ENCODE assay signal across 42 mouse cellular contexts in the genomic region with DNA sequence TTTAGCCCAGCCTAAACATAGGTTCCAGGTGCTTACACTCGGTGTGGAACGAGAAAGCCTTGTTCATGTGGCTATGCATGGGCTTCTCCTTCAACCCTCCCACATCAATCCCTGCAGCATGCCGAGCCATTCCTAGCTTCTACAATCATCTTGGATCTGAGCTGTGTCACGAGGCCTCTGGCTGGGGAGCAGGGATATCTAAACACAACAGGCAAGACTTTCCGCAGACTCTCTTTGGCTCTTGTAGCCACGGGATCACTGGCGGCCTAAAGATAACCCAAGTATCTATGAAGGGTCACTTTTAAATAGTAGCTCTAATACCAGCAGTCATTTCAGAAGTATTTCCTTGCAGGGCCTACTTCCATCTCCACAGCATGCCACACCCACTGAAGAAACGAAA. TPM values are rescaled to one million over a fixed set of nuclear protein-coding genes. Genes with fewer than 3 reads are reported as not detected.
DNase-seq lines count a peak whose midpoint lies in the region; ATAC-seq lines count a peak whose summit lies in the region.
"Had no signal": no experiment of that assay in that cellular context is flagged by ENCODE, and none has a peak within 500 bp of the region (broad histone marks: within the 10 kb centered on the region; RNA-seq: fewer than 3 reads in every experiment).

No protein-coding gene starts in this region.

- peak overlapping the region; percentile 79; the same call in 1 of the 2 replicates for H3K27ac ChIP-seq in heart, embryonic 10.5 days
- peak overlapping the region; percentile 62 to 78 for H3K27ac ChIP-seq in heart, embryonic 14.5 days (replicated peaks in 1 of 2; ENCODE audit: control insufficient read depth in 1 of 2, insufficient read depth in 1 of 2, low read depth in 2 of 2, low read length in 2 of 2)
- peak overlapping the region; percentile 42; the same call in 1 of the 2 replicates for H3K27ac ChIP-seq in stomach, embryonic 16.5 days (ENCODE audit: low read length)
- H3K27ac ChIP-seq in hindbrain, embryonic 12.5 days, result no peak overlapping the region
- H3K27ac ChIP-seq: hindbrain, embryonic 14.5 days; liver, embryonic 12.5 days; macrophage; neural tube, embryonic 15.5 days had no signal

- WGBS in heart, embryonic 10.5 days, result 30% methylated on average over 8 of the region's 8 CpGs
- 12% methylated on average over 8 of the region's 8 CpGs for WGBS in heart, embryonic 14.5 days
- 77% methylated on average over 8 of the region's 8 CpGs for WGBS in stomach, embryonic 16.5 days
- WGBS in hindbrain, embryonic 12.5 days, result 93% methylated on average over 8 of the region's 8 CpGs

- H3K4me1 ChIP-seq in heart, embryonic 10.5 days, result peaks cover 64% of the 10 kb centered on the region
- H3K4me1 ChIP-seq in heart, embryonic 14.5 days (ENCODE audit: control insufficient read depth in 2 of 2, insufficient read depth in 2 of 2, low read length in 2 of 2), result peaks cover 48 to 65% of the 10 kb centered on the region in 2 experiments
- H3K4me1 ChIP-seq in stomach, embryonic 16.5 days (ENCODE audit: control insufficient read depth, insufficient read depth, low read length), result peaks cover 43% of the 10 kb centered on the region
- H3K4me1 ChIP-seq in hindbrain, embryonic 12.5 days, result peaks cover 15% of the 10 kb centered on the region

- H3K4me3 ChIP-seq in heart, embryonic 10.5 days, result no peak overlapping the region
- H3K4me3 ChIP-seq in heart, embryonic 14.5 days (ENCODE audit: control insufficient read depth in 1 of 2, insufficient read depth in 1 of 2, low read depth in 1 of 2, low read length in 2 of 2), result no peak overlapping the region
- H3K4me3 ChIP-seq in stomach, embryonic 16.5 days (replicated peaks; ENCODE audit: low read length), result no peak overlapping the region
- H3K4me3 ChIP-seq in hindbrain, embryonic 12.5 days, result no peak overlapping the region
- H3K4me3 ChIP-seq: erythroblast, embryonic 14.5 days; liver, embryonic 12.5 days; neural tube, embryonic 15.5 days had no signal

- H3K36me3 ChIP-seq in heart, embryonic 10.5 days, result no peaks in the 10 kb centered on the region
- H3K36me3 ChIP-seq in heart, embryonic 14.5 days (ENCODE audit: control insufficient read depth, insufficient read depth, low read length), result 0 out of 2 replicates have a peak, but pooled peaks cover 1% of the 10 kb centered on the region
- H3K36me3 ChIP-seq in stomach, embryonic 16.5 days (ENCODE audit: control insufficient read depth, insufficient read depth, low read length), result no peaks in the 10 kb centered on the region
- H3K36me3 ChIP-seq in hindbrain, embryonic 12.5 days, result no peaks in the 10 kb centered on the region
- H3K36me3 ChIP-seq: liver, embryonic 12.5 days; neural tube, embryonic 15.5 days had no signal

- no peaks in the 10 kb centered on the region for H3K27me3 ChIP-seq in heart, embryonic 10.5 days (ENCODE audit: insufficient read depth, poor library complexity, severe bottlenecking)
- H3K27me3 ChIP-seq in heart, embryonic 14.5 days (ENCODE audit: control insufficient read depth, insufficient read depth, low read length), result no peaks in the 10 kb centered on the region
- no peaks in the 10 kb centered on the region for H3K27me3 ChIP-seq in stomach, embryonic 16.5 days (ENCODE audit: control insufficient read depth, insufficient read depth, low read length)
- no peaks in the 10 kb centered on the region for H3K27me3 ChIP-seq in hindbrain, embryonic 12.5 days
- H3K27me3 ChIP-seq: CH12.LX; liver, embryonic 12.5 days; neural tube, embryonic 15.5 days had no signal

- H3K9ac ChIP-seq in heart, embryonic 14.5 days (ENCODE audit: low read length), result no peak overlapping the region
- H3K9ac ChIP-seq in stomach, embryonic 16.5 days (ENCODE audit: low read length), result no peak overlapping the region
- no peak overlapping the region for H3K9ac ChIP-seq in hindbrain, embryonic 12.5 days
- H3K9ac ChIP-seq: hindbrain, embryonic 14.5 days; liver, embryonic 12.5 days; liver, postnatal 0 days; neural tube, embryonic 15.5 days had no signal

- ATAC-seq in heart, embryonic 14.5 days (ENCODE audit: insufficient number of reproducible peaks, insufficient read depth, low FRiP score, low read depth), result peak; percentile 44; the same call in 1 of the 2 replicates
- no peak for ATAC-seq in stomach, embryonic 16.5 days (ENCODE audit: insufficient read depth, low FRiP score)
- no peak for ATAC-seq in hindbrain, embryonic 12.5 days (ENCODE audit: low FRiP score)
- ATAC-seq: activated CD4-positive, CD25-positive, alpha-beta regulatory T cell, adult 4 months; forebrain, embryonic 16.5 days; liver, embryonic 12.5 days; liver, postnatal 0 days had no signal

- no peaks in the 10 kb centered on the region for H3K9me3 ChIP-seq in heart, embryonic 10.5 days
- H3K9me3 ChIP-seq in heart, embryonic 14.5 days (ENCODE audit: control insufficient read depth, low read length), result no peaks in the 10 kb centered on the region
- no peaks in the 10 kb centered on the region for H3K9me3 ChIP-seq in stomach, embryonic 16.5 days (replicated peaks; ENCODE audit: control insufficient read depth, low read length)
- H3K9me3 ChIP-seq in hindbrain, embryonic 12.5 days (replicated peaks), result no peaks in the 10 kb centered on the region
- H3K9me3 ChIP-seq: liver, embryonic 12.5 days; neural tube, embryonic 15.5 days had no signal

- DNase-seq in gastrocnemius, adult 18-20 months (ENCODE audit: low spot score), result peak; percentile 56
- DNase-seq in gastrocnemius, postnatal 4 days (ENCODE audit: low spot score in 2 of 2), result no peak
- no peak for DNase-seq in heart, embryonic 10.5 days (ENCODE audit: low spot score)
- DNase-seq in heart, adult 8-10 months (ENCODE audit: low spot score), result no peak
- no peak for DNase-seq in kidney, postnatal 25 days
- DNase-seq: adrenal gland, adult 8-10 months; cerebellum, postnatal 14 days; gastrocnemius, postnatal 14 days; kidney, adult 9 months; kidney, postnatal 10 days; left cerebral cortex, postnatal 4 days; liver, postnatal 0 days; midbrain, embryonic 14.5 days; retina, postnatal 1 day; right cerebral cortex, postnatal 14 days; spleen, adult 18-20 months; thymus, adult 2 months; thymus, postnatal 36 days had no signal

- peak overlapping the region; percentile 42 for H3K4me2 ChIP-seq in heart, embryonic 14.5 days (ENCODE audit: low read length)
- H3K4me2 ChIP-seq in stomach, embryonic 16.5 days (ENCODE audit: low read depth, low read length), result no peak overlapping the region
- no peak overlapping the region for H3K4me2 ChIP-seq in hindbrain, embryonic 12.5 days (replicated peaks)
- H3K4me2 ChIP-seq: hindbrain, embryonic 14.5 days; liver, embryonic 12.5 days; neural tube, embryonic 15.5 days had no signal

RNA-seq across cellular contexts. Expression of gene Gm17409, which starts 18.5 kb away (rescaled TPM):
- total RNA-seq in gastrocnemius, adult 18-20 months (2021), result not detected
- not detected for total RNA-seq in gastrocnemius, postnatal 4 days (2021)
- polyA plus RNA-seq in heart, embryonic 10.5 days (2016; fragmentation: Nextera tagmentation; extraction: Ambion mirVana), result not detected in 2 replicates
- not detected for total RNA-seq in heart, adult 8-10 months (2022)
- not detected in 2 replicates for polyA plus RNA-seq in heart, embryonic 14.5 days (2014; fragmentation: Nextera tagmentation; extraction: Ambion mirVana)
- polyA plus RNA-seq in stomach, embryonic 16.5 days (2015; fragmentation: Nextera tagmentation; extraction: Ambion mirVana), result not detected in 2 replicates
- polyA plus RNA-seq in hindbrain, embryonic 12.5 days (2016; fragmentation: Nextera tagmentation; extraction: Ambion mirVana), result not detected in 2 replicates
- total RNA-seq: adrenal gland, adult 8-10 months; adrenal gland, postnatal 4 days; CH12.LX; ES-E14; gastrocnemius, postnatal 14 days; layer of hippocampus, adult 18-20 months; layer of hippocampus, postnatal 25 days; left cerebral cortex, adult 8-10 months; left cerebral cortex, postnatal 4 days; megakaryocyte-erythroid progenitor cell, adult 5-6 weeks had no signal
- polyA plus RNA-seq: activated CD4-positive, CD25-positive, alpha-beta regulatory T cell, adult 4 months; cerebellum, adult 2 months; cortical plate, adult 2 months; embryonic facial prominence, embryonic 14.5 days; erythroblast, embryonic 14.5 days; forebrain, embryonic 11.5 days; hindbrain, embryonic 14.5 days; intestine, postnatal 0 days; limb, embryonic 14.5 days; liver, embryonic 12.5 days; liver, postnatal 0 days; lung, embryonic 16.5 days; macrophage; midbrain, embryonic 14.5 days; neural tube, embryonic 15.5 days; thymus, adult 2 months had no signal
